Mouse (Mus musculus): ENCODE data around the gene Tent5c.

The Tent5c gene

GRCm38 (mm10) chr3:100488251-100489132 lies 632 bp downstream of the Tent5c start:
- no peak; the same call in 1 of the 2 replicates for ATAC-seq (ENCODE audit: insufficient number of reproducible peaks, low FRiP score, low TSS enrichment)

- no peak for ATAC-seq (ENCODE audit: insufficient number of reproducible peaks, low FRiP score, low TSS enrichment)
These were observed 2.1 kb downstream of the Tent5c start for GRCm38 (mm10) chr3:100487046-100487445.

GRCm38 (mm10) chr3:100485390-100486132 lies 3.6 kb downstream of the Tent5c start:
- ATAC-seq (ENCODE audit: insufficient number of reproducible peaks, low FRiP score, low TSS enrichment): no peak

GRCm38 (mm10) chr3:100482971-100483610 lies 6.0 kb downstream of the Tent5c start:
- no peak for ATAC-seq (ENCODE audit: insufficient number of reproducible peaks, low FRiP score, low TSS enrichment)

DNA sequence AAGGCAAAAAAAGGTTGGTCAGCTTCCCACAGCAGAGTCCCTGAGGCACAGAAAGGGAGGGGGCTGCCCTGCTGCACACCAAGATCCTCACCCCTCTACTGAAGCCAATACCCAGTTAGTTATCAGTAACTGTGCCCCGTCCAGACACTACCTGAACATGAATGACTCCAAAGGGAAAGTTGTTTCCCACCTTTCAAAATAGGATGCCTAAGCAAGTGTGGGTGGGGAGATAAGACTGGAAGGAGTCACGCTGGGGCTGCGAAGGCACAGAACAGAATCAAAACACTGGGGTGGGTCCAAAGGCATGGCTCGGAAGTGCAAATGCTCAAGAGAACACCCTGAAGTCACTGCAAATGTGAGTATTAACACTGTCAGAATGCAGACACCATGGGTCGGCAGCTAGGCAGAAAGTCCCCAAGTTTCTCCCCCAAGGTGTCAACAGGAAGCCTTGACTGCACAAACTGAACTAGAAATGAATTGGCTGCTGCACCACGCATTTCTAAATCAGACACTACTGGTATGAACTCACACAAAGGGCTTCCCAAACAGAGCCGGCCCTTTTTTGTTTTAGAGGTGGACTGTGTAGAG lies 6.7 kb downstream of the Tent5c start:
- no peak for ATAC-seq (ENCODE audit: insufficient number of reproducible peaks, low FRiP score, low TSS enrichment)

- ATAC-seq (ENCODE audit: insufficient number of reproducible peaks, low FRiP score, low TSS enrichment): no peak
These were observed 8.7 kb downstream of the Tent5c start for GRCm38 (mm10) chr3:100480251-100481005.

DNA sequence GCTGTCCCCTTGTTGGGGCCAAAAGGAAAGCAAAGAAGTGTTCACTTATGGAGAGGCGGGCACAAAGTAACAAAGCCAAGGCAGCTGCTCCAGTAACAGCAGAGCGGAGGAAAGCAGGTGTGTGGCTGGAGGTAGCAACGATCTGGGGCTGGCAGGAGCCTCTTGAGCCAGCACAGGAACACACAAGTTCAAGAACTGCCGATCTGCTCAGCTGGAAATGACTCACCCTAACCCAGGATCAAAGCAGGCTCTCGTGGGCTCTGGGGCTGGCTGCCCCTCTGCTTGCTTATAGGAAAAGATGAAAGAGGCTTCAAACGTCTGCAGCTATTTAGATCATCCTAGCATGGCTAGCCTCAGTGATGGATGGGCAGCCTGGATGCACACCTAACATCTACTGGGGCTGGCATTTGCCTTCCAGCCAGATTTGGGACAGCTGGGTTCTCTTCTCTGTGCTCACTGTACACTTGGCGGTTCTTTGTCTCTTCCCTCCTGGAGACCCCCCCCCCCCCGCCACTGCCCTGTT lies 14.1 kb downstream of the Tent5c start:
- no peak for ATAC-seq (ENCODE audit: insufficient number of reproducible peaks, low FRiP score, low TSS enrichment)

DNA sequence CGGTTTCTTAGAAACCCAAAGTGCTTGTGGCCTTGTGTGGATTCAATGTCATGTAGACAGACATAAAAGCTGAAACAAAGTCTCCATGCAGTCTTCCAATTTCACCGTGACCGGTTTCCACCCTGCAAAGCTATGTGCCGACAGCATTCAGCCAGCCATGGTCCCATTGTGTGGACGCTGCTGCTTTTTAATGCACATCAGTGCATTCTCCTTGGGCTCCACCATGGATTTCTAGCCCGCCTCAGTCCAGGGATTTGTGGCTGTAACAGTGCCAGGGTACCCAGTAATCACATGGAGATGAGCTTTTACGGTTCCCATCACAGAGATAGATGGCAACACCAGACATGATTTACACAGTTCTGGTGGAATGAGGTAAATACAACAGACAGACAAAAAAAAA lies 14.6 kb downstream of the Tent5c start:
- ATAC-seq (ENCODE audit: insufficient number of reproducible peaks, low FRiP score, low TSS enrichment): no peak

GRCm38 (mm10) chr3:100473146-100473545 lies 16.0 kb downstream of the Tent5c start:
- no peak for ATAC-seq (ENCODE audit: insufficient number of reproducible peaks, low FRiP score, low TSS enrichment)

DNA sequence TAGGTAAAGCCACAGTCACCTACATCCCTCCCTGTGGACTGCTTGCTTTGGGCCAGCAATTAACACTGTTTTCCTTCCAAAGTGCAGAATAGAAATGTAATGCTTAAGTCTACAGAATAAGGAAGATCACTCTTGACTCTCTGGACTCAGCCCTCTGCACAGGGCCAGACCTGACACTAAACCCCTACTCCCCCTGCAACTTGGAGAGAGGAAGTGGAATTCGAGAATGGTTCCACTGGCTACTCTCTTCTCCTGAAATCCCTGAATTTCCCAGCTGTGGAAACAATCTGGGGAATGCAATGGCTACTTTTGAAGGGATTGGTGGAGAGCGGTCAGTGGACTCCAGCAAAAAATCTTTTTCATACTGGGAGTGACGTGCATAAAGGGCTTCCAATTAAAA lies 18.2 kb downstream of the Tent5c start:
- ATAC-seq (ENCODE audit: insufficient number of reproducible peaks, low FRiP score, low TSS enrichment): no peak

DNA sequence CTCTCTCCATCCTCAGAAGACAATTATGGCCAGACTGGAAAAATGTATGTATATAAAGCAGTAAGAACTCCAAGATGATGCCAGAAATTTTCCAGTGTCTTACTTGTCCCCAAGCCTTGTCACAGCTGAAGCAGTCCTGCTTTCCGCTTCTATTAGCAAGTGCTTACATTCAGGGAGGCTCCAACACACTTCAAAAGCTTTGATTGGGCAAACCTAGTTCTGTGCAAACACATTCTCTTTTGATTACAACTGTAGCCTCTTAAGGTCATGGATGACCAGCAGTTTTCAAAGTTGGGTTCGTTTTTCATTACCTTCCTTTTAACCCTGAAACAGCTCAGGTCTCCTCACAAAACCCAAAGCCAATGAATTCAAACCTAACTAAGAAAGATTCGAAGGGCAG lies 19.0 kb downstream of the Tent5c start:
- no peak for ATAC-seq (ENCODE audit: insufficient number of reproducible peaks, low FRiP score, low TSS enrichment)

DNA sequence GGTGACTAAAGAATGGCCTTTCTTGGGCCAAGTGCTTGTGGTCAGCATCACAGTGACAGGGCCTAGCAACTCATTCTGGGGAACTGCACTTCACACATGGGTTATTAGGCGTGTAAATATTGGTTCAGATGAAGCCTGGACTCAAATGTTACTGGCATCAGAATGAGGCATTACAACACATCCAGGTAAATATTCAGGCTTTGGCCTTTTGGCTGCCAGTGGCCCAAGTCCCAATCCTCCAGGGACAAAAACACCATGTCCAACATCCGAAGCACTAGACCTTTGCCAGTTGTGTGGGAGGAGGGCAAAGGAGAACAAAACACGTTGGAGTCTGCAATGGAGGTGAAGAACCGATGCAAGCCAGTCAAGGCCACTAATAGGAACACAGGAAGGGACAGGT lies 22.6 kb downstream of the Tent5c start:
- ATAC-seq (ENCODE audit: insufficient number of reproducible peaks, low FRiP score, low TSS enrichment): no peak

DNA sequence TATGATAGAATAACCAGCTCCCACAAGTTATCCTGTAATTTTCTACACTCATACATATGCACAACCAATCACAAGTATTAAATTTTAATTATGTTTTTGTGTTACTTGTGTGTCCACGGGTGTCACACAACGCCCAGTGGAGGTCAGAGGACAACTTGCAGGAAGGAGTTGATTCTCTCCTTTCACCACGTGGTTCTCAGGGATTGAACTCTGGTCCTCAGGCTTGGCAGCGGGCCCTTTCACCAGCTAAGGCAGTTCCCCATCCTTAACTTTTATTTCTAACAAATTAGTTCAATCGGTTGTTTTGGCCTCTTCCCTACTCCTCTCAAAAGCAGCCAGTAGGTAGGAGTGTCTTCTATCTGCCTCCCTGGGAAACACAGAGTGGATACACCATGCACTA lies 24.5 kb downstream of the Tent5c start:
- no peak for ATAC-seq (ENCODE audit: insufficient number of reproducible peaks, low FRiP score, low TSS enrichment)

DNA sequence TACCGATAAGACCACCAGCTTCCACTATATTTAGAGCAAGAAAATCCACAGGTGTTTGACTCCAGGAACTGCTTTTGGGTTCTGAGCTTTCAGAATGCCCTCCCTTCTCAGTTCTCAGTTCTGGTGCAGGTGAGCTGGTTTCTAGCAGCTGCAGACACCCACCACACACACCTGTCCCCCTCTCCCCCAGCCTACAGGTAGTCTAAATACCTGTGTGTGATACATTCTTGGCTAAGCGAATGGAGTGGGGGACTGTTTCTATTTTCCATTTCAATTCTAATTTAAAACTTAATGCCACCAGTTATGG lies 25.2 kb downstream of the Tent5c start:
- no peak for ATAC-seq (ENCODE audit: insufficient number of reproducible peaks, low FRiP score, low TSS enrichment)

- no peak for ATAC-seq (ENCODE audit: insufficient number of reproducible peaks, low FRiP score, low TSS enrichment)
These were observed 25.8 kb downstream of the Tent5c start for GRCm38 (mm10) chr3:100463160-100463958.

GRCm38 (mm10) chr3:100462235-100463083 lies 26.7 kb downstream of the Tent5c start:
- no peak for ATAC-seq (ENCODE audit: insufficient number of reproducible peaks, low FRiP score, low TSS enrichment)

GRCm38 (mm10) chr3:100460510-100460909 lies 28.6 kb downstream of the Tent5c start:
- ATAC-seq (ENCODE audit: insufficient number of reproducible peaks, low FRiP score, low TSS enrichment): no peak

DNA sequence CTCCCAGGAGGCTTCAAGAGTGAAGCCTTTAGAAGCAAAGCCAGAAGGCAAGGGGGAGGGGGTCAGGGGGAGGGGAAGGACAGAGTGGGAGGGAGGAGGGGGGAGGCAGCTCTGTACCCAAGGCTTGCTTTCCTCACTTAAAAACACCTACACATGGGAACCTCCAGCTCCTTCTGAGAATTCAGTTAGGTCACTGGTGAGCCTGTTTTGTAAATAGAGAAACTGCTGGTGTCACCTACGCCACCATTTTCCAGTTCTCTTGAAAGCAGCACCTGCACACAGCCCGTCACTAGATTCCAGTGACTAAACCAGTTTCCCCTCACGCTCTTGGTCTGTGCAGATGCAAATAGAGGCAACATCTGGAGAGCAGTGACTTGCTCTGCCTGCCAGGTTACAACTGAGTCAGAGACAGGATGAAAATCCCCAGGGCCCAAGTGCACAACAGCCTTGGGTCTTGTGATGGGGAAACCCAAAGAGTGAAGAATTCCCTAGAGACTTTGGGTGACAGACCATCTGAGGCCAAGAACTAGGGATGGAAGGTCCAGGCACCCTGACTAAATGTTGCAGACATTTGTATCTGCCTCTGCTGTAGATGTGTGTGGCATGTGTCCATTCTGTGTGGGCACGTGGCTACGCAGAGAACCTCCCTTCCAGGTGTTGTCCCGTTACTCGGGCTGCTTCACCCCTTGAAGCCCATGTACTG lies 45.2 kb downstream of the Tent5c start:
- no peak for ATAC-seq (ENCODE audit: insufficient number of reproducible peaks, low FRiP score, low TSS enrichment)

Measured in cerebellum, adult (tissue).